Mouse (Mus musculus) limb, embryonic 11.5 days (tissue): Measurements from ENCODE around the gene Mia. TPM values are rescaled to one million over a fixed set of nuclear protein-coding genes. Genes with fewer than 3 reads are reported as not detected.

ENCODE experiments used
- ATAC-seq: fragments of 200-750 bp; cut with Nextera tagmentation; 2 replicates; pipeline ENCODE4 v1.8.0; 2017; ENCODE audit warnings: low read depth; ENCODE audit not compliant: insufficient number of reproducible peaks, low FRiP score, low TSS enrichment
- DNase-seq: peaks from one replicate; pipeline ENCODE4 v3.0.0-alpha.2; 2015; ENCODE audit warnings: low spot score
- H3K27ac ChIP-seq: fragments of 300-500 bp; sonication (generic); replicated peaks from 2 replicates; pipeline ENCODE4 v1.5.1; 2014; ENCODE audit warnings: low read depth, mild to moderate bottlenecking, low read length
- H3K27me3 ChIP-seq: fragments of 300-500 bp; sonication (generic); 2 replicates; pipeline ENCODE4 v1.6.1; 2014; ENCODE audit warnings: mild to moderate bottlenecking, low read length, mixed read lengths; ENCODE audit not compliant: control insufficient read depth, insufficient read depth
- H3K36me3 ChIP-seq: fragments of 300-500 bp; sonication (generic); 2 replicates; pipeline ENCODE4 v1.6.1; 2014; ENCODE audit warnings: mild to moderate bottlenecking, low read length, moderate library complexity, mixed read lengths; ENCODE audit not compliant: control insufficient read depth, insufficient read depth
- H3K4me1 ChIP-seq: fragments of 300-500 bp; sonication (generic); 2 replicates; pipeline ENCODE4 v1.6.1; 2014; ENCODE audit warnings: low read length, mixed read lengths; ENCODE audit not compliant: control insufficient read depth, insufficient read depth
- H3K4me2 ChIP-seq: fragments of 300-500 bp; sonication (generic); 2 replicates; pipeline ENCODE4 v1.6.1; 2014; ENCODE audit warnings: low read depth, mild to moderate bottlenecking, moderate library complexity; ENCODE audit not compliant: severe bottlenecking
- H3K4me3 ChIP-seq: fragments of 300-500 bp; sonication (generic); 2 replicates; pipeline ENCODE4 v1.5.1; 2014; ENCODE audit warnings: low read depth, low read length
- H3K9ac ChIP-seq: fragments of 300-500 bp; sonication (generic); 2 replicates; pipeline ENCODE4 v1.6.1; 2014; ENCODE audit warnings: mild to moderate bottlenecking, low read length
- H3K9me3 ChIP-seq: fragments of 300-500 bp; sonication (generic); 2 replicates; pipeline ENCODE4 v1.6.1; 2016; ENCODE audit warnings: low read length; ENCODE audit not compliant: control insufficient read depth
- WGBS: fragments of 180-500 bp; shearing (Covaris S2); extraction: QIAGEN DNeasy Blood & Tissue Kit; methylation state at CpG from one replicate; pipeline ENCODE4 v1.1.7; 2014; 5-methylcytosine and 5-hydroxymethylcytosine counted together
- polyA plus RNA-seq: library from polyadenylated mRNA; unstranded; fragments of >200 nt; fragmentation: Nextera tagmentation; extraction: Ambion mirVana; gene quantifications from 2 replicates; pipeline ENCODE4 v1.2.1, GENCODE M21; 2014

Gene Mia
- 5.5 and 8.7 TPM in 2 replicates for polyA plus RNA-seq

- no peak within 1 kb of the TSS for H3K4me3 ChIP-seq
- ATAC-seq (no peak), DNase-seq (no peak)
- 0 out of 2 replicates have a peak, but pooled peaks cover 3% of the 10 kb centered on the region for H3K4me1 ChIP-seq
- peaks cover 11% of the 10 kb centered on the region for H3K36me3 ChIP-seq
- H3K4me2 ChIP-seq, result no peak within 1 kb of the TSS
- WGBS, result 65% methylated on average over 14 of the region's 14 CpGs
- H3K27ac ChIP-seq, result no peak within 1 kb of the TSS
- H3K27me3 ChIP-seq, result no peaks in the 10 kb centered on the region
- H3K9me3 ChIP-seq, result no peaks in the 10 kb centered on the region
- H3K9ac ChIP-seq, result no peak within 1 kb of the TSS
These were observed at the start of gene Mia, which contains the start of gene Gm21983 for GRCm38 (mm10) chr7:27180837-27181695. Gene Mia (minus strand): TSS chr7:27181157. Gene Gm21983 (minus strand): TSS chr7:27181086.

- peak overlapping the region; percentile 83 for H3K4me3 ChIP-seq
- H3K4me1 ChIP-seq, result peaks cover 20% of the 10 kb centered on the region
These were observed 47.9 kb upstream of the Mia start for GRCm38 (mm10) chr7:27228865-27229264.

GRCm38 (mm10) chr7:27228281-27228821 lies 47.4 kb upstream of the Mia start, which contains the start of gene Itpkc:
Gene Itpkc (minus strand): TSS chr7:27228661.
- WGBS, result under 1% methylated on average over 49 of the region's 49 CpGs
- Histone ChIP-seq H3K27ac (peak within 1 kb of the TSS; percentile 48), H3K27me3 (no peaks in the 10 kb centered on the region), H3K9ac (peak within 1 kb of the TSS; percentile 78), H3K9me3 (no peaks in the 10 kb centered on the region), H3K4me2 (peak within 1 kb of the TSS; percentile 80), H3K4me1 (peaks cover 20% of the 10 kb centered on the region), H3K36me3 (no peaks in the 10 kb centered on the region), H3K4me3 (peak within 1 kb of the TSS; percentile 83)
- DNase-seq (peak; percentile 97), ATAC-seq (peak; percentile 77)

More at GRCm38 (mm10) chr7:27228865-27229264, 47.9 kb upstream of the Mia start:
- WGBS, result 18% methylated on average over 6 of the region's 6 CpGs
- no peaks in the 10 kb centered on the region for H3K27me3 ChIP-seq
- peak overlapping the region; percentile 80 for H3K4me2 ChIP-seq
- H3K27ac ChIP-seq, result peak overlapping the region; percentile 48
- peak overlapping the region; percentile 78 for H3K9ac ChIP-seq
- H3K9me3 ChIP-seq, result no peaks in the 10 kb centered on the region
- no peaks in the 10 kb centered on the region for H3K36me3 ChIP-seq
- no peak for DNase-seq
- ATAC-seq, result no peak

GRCm38 (mm10) chr7:27227676-27228075 lies 46.7 kb upstream of the Mia start:
- Histone ChIP-seq H3K9ac (peak overlapping the region; percentile 78), H3K4me1 (peaks cover 20% of the 10 kb centered on the region), H3K27me3 (no peaks in the 10 kb centered on the region), H3K4me2 (peak overlapping the region; percentile 80), H3K9me3 (no peaks in the 10 kb centered on the region), H3K27ac (peak overlapping the region; percentile 48; the same call in 1 of the 2 replicates), H3K36me3 (no peaks in the 10 kb centered on the region), H3K4me3 (peak overlapping the region; percentile 83)
- no peak for DNase-seq
- WGBS, result 8% methylated on average over 10 of the region's 10 CpGs
- no peak for ATAC-seq

GRCm38 (mm10) chr7:27227276-27227675 lies 46.3 kb upstream of the Mia start:
- no peaks in the 10 kb centered on the region for H3K27me3 ChIP-seq
- H3K9me3 ChIP-seq, result no peaks in the 10 kb centered on the region
- peak overlapping the region; percentile 83 for H3K4me3 ChIP-seq
- H3K36me3 ChIP-seq, result no peaks in the 10 kb centered on the region
- peak overlapping the region; percentile 48; the same call in 1 of the 2 replicates for H3K9ac ChIP-seq
- peak overlapping the region; percentile 80 for H3K4me2 ChIP-seq
- no peak overlapping the region for H3K27ac ChIP-seq
- no peak for DNase-seq
- H3K4me1 ChIP-seq, result peaks cover 20% of the 10 kb centered on the region
- no peak for ATAC-seq
- WGBS, result 33% methylated on average over 9 of the region's 9 CpGs

GRCm38 (mm10) chr7:27224877-27225575 lies 44.1 kb upstream of the Mia start:
- Histone ChIP-seq H3K36me3 (no peaks in the 10 kb centered on the region), H3K27ac (no peak overlapping the region), H3K9ac (peak overlapping the region; percentile 28; the same call in 1 of the 2 replicates), H3K4me2 (no peak overlapping the region; the same call in 1 of the 2 replicates), H3K4me3 (no peak overlapping the region), H3K9me3 (no peaks in the 10 kb centered on the region), H3K27me3 (no peaks in the 10 kb centered on the region), H3K4me1 (peaks cover 20% of the 10 kb centered on the region)
- DNase-seq (peak; percentile 24), ATAC-seq (no peak)
- 75% methylated on average over 11 of the region's 11 CpGs for WGBS

- no peaks in the 10 kb centered on the region for H3K9me3 ChIP-seq
- DNase-seq (no peak), ATAC-seq (no peak)
- 78% methylated on average over 1 of the region's 1 CpGs for WGBS
- no peak overlapping the region for H3K4me2 ChIP-seq
- no peak overlapping the region for H3K9ac ChIP-seq
- H3K27me3 ChIP-seq, result no peaks in the 10 kb centered on the region
- peaks cover 16% of the 10 kb centered on the region for H3K4me1 ChIP-seq
- H3K27ac ChIP-seq, result no peak overlapping the region
- no peaks in the 10 kb centered on the region for H3K36me3 ChIP-seq
- no peak overlapping the region for H3K4me3 ChIP-seq
These were observed 41.6 kb upstream of the Mia start for GRCm38 (mm10) chr7:27222538-27222937.

- DNase-seq (no peak), ATAC-seq (no peak)
- Histone ChIP-seq H3K27me3 (no peaks in the 10 kb centered on the region), H3K27ac (no peak overlapping the region), H3K4me2 (no peak overlapping the region), H3K36me3 (no peaks in the 10 kb centered on the region), H3K4me1 (peaks cover 11% of the 10 kb centered on the region), H3K4me3 (no peak overlapping the region), H3K9me3 (no peaks in the 10 kb centered on the region; the same call in 1 of the 2 replicates), H3K9ac (no peak overlapping the region)
- WGBS, result 85% methylated on average over 6 of the region's 6 CpGs
These were observed 41.0 kb upstream of the Mia start for GRCm38 (mm10) chr7:27221939-27222338.
